Mouse (Mus musculus) liver, embryonic 15.5 days (tissue): ENCODE data around the gene Pir. TPM values are rescaled to one million over a fixed set of nuclear protein-coding genes. Genes with fewer than 3 reads are reported as not detected.

ENCODE experiments used
- ATAC-seq: fragments of 200-750 bp; cut with Nextera tagmentation; 2 replicates; pipeline ENCODE4 v1.8.0; 2017; ENCODE audit warnings: moderate number of reproducible peaks, mild to moderate bottlenecking, moderate library complexity; ENCODE audit not compliant: insufficient read depth
- H3K27ac ChIP-seq: fragments of 300-500 bp; sonication (generic); replicated peaks from 2 replicates; pipeline ENCODE4 v1.5.1; 2015; ENCODE audit warnings: mild to moderate bottlenecking, inconsistent platforms
- H3K27me3 ChIP-seq: fragments of 300-500 bp; sonication (generic); 2 replicates; pipeline ENCODE4 v1.6.1; 2015; ENCODE audit warnings: mild to moderate bottlenecking, inconsistent platforms
- H3K36me3 ChIP-seq: fragments of 300-500 bp; sonication (generic); replicated peaks from 2 replicates; pipeline ENCODE4 v1.6.1; 2015; ENCODE audit warnings: moderate library complexity, mild to moderate bottlenecking, inconsistent platforms
- H3K4me1 ChIP-seq: fragments of 300-500 bp; sonication (generic); replicated peaks from 2 replicates; pipeline ENCODE4 v1.6.1; 2015; ENCODE audit warnings: inconsistent platforms
- H3K4me2 ChIP-seq: fragments of 300-500 bp; sonication (generic); 2 replicates; pipeline ENCODE4 v1.6.1; 2015; ENCODE audit warnings: moderate library complexity, mild to moderate bottlenecking, inconsistent platforms
- H3K4me3 ChIP-seq: fragments of 300-500 bp; sonication (generic); replicated peaks from 2 replicates; pipeline ENCODE4 v1.5.1; 2015; ENCODE audit warnings: mild to moderate bottlenecking, inconsistent platforms
- H3K9ac ChIP-seq: fragments of 300-500 bp; sonication (generic); 2 replicates; pipeline ENCODE4 v1.6.1; 2015; ENCODE audit warnings: moderate library complexity, mild to moderate bottlenecking, inconsistent platforms
- H3K9me3 ChIP-seq: fragments of 300-500 bp; sonication (generic); replicated peaks from 2 replicates; pipeline ENCODE4 v1.6.1; 2016; ENCODE audit warnings: inconsistent platforms
- WGBS: fragments of 180-500 bp; shearing (Covaris S2); methylation state at CpG from one replicate; pipeline ENCODE4 v1.1.7; 2015; ENCODE audit warnings: mixed read lengths; ENCODE audit not compliant: insufficient replicate concordance; 5-methylcytosine and 5-hydroxymethylcytosine counted together
- polyA plus RNA-seq: library from polyadenylated mRNA; unstranded; fragments of >200 nt; fragmentation: Nextera tagmentation; extraction: Ambion mirVana; gene quantifications from 2 replicates; pipeline ENCODE4 v1.2.1, GENCODE M21; 2015

Pir gene
- 18.9 and 20.9 TPM in 2 replicates for polyA plus RNA-seq

- Histone ChIP-seq H3K4me2 (peak within 1 kb of the TSS; percentile 61), H3K4me1 (peaks cover 13% of the 10 kb centered on the region), H3K9ac (peak within 1 kb of the TSS; percentile 64), H3K9me3 (no peaks in the 10 kb centered on the region), H3K36me3 (peaks cover 5% of the 10 kb centered on the region; the same call in 1 of the 2 replicates), H3K27ac (peak within 1 kb of the TSS; percentile 83), H3K4me3 (peak within 1 kb of the TSS; percentile 64), H3K27me3 (peaks cover 7% of the 10 kb centered on the region; the same call in 1 of the 2 replicates)
- ATAC-seq: peak; percentile 98
- 20% methylated on average over 20 of the region's 20 CpGs for WGBS
These were observed at the start of gene Pir for GRCm38 (mm10) chrX:164269285-164269761. Gene Pir (plus strand): TSS chrX:164269371.

DNA sequence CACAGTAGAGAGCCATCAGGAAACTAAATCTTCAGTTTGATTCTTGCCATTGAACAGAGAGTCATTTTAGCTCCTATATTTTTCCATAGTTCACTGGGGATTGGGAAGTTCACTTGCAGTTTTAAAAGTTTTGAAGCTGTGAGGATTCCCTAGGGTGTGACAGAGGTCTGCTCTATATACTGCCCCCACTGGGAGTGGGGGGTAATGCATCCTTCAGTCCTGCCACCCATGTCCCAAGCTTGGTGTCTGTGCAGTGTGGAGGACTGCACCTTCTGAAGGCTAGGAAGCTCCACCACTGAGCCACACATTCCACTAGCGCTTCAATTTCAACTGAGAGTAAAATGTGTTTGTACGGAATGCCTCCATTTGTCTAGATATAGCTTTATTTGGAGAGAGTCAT lies 47.2 kb upstream of the Pir start:
- H3K27ac ChIP-seq: no peak overlapping the region
- WGBS: 60% methylated on average over 2 of the region's 2 CpGs
- no peak for ATAC-seq

GRCm38 (mm10) chrX:164233380-164233779 lies 35.8 kb upstream of the Pir start:
- Histone ChIP-seq H3K36me3 (no peaks in the 10 kb centered on the region), H3K9ac (no peak overlapping the region), H3K4me2 (no peak overlapping the region), H3K27me3 (no peaks in the 10 kb centered on the region), H3K4me1 (no peaks in the 10 kb centered on the region), H3K27ac (no peak overlapping the region), H3K9me3 (no peaks in the 10 kb centered on the region), H3K4me3 (no peak overlapping the region)
- 43% methylated on average over 8 of the region's 8 CpGs for WGBS
- ATAC-seq: no peak

More for the DNA sequence above, 47.2 kb upstream of the Pir start:
- Histone ChIP-seq H3K9me3 (no peaks in the 10 kb centered on the region), H3K4me1 (no peaks in the 10 kb centered on the region), H3K4me2 (no peak overlapping the region), H3K36me3 (no peaks in the 10 kb centered on the region), H3K27me3 (no peaks in the 10 kb centered on the region), H3K9ac (no peak overlapping the region), H3K4me3 (no peak overlapping the region)

- Histone ChIP-seq H3K9me3 (no peaks in the 10 kb centered on the region), H3K4me2 (no peak overlapping the region; the same call in 1 of the 2 replicates), H3K36me3 (no peaks in the 10 kb centered on the region), H3K4me1 (no peaks in the 10 kb centered on the region), H3K27ac (no peak overlapping the region), H3K4me3 (no peak overlapping the region), H3K9ac (no peak overlapping the region), H3K27me3 (peaks cover 5% of the 10 kb centered on the region)
- no peak for ATAC-seq
- WGBS: 16% methylated on average over 5 of the region's 5 CpGs
These were observed 23.5 kb upstream of the Pir start for GRCm38 (mm10) chrX:164245714-164246113.

DNA sequence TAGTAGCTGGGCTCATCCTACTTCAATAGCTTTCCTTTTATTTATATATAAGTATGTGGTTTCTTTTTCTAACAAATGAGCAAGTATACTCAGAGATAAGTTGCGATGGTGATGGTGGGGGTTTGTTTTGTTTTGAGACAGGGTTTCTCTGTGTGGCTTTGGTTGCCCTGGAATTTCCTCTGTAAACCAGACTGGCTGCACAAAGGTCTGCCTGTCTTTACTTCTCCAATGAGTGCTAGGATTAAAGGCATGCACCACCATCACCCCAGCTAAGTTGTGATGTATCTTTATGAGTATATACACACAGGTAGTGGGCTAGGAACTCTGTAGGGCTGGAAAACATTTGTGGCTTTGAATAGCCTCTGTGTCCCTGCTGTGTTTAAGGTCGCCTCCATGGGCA lies 22.4 kb upstream of the Pir start:
- H3K4me3 ChIP-seq: no peak overlapping the region
- H3K4me1 ChIP-seq: no peaks in the 10 kb centered on the region
- no peak for ATAC-seq
- H3K9me3 ChIP-seq: no peaks in the 10 kb centered on the region
- no peak overlapping the region for H3K27ac ChIP-seq
- H3K4me2 ChIP-seq: no peak overlapping the region
- H3K27me3 ChIP-seq: peaks cover 8% of the 10 kb centered on the region
- H3K9ac ChIP-seq: no peak overlapping the region
- 52% methylated on average over 2 of the region's 2 CpGs for WGBS
- no peaks in the 10 kb centered on the region for H3K36me3 ChIP-seq

DNA sequence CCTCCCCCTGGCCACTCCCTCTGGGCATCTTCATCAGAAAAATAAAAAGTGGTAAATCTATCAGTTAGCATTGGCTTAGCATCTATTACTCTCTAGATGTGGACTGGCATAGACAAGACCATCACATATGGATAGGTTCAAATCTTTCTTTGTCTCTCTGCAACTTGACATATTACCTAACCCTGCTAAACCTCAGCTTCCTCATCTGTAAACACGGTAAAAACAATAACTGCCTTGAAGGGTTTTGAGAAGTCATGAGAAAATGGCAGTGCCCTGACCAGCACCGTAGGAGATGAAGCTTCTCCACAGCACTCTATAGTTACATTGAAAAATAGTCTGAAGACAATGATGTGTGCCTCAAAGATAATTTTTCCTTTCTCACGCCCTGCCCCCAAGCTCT lies 12.6 kb upstream of the Pir start:
- no peaks in the 10 kb centered on the region for H3K4me1 ChIP-seq
- H3K4me2 ChIP-seq: no peak overlapping the region
- ATAC-seq: no peak
- no peak overlapping the region for H3K4me3 ChIP-seq
- H3K36me3 ChIP-seq: no peaks in the 10 kb centered on the region
- no peak overlapping the region for H3K9ac ChIP-seq
- H3K9me3 ChIP-seq: no peaks in the 10 kb centered on the region
- 52% methylated on average over 3 of the region's 3 CpGs for WGBS
- no peak overlapping the region for H3K27ac ChIP-seq
- 0 out of 2 replicates have a peak, but pooled peaks cover 5% of the 10 kb centered on the region for H3K27me3 ChIP-seq

- H3K4me3 ChIP-seq: no peak within 1 kb of the TSS
- no peak within 1 kb of the TSS for H3K9ac ChIP-seq
- no peaks in the 10 kb centered on the region for H3K36me3 ChIP-seq
- no peaks in the 10 kb centered on the region for H3K4me1 ChIP-seq
- no peak within 1 kb of the TSS for H3K4me2 ChIP-seq
- no peak within 1 kb of the TSS for H3K27ac ChIP-seq
- H3K9me3 ChIP-seq: no peaks in the 10 kb centered on the region
- no peak for ATAC-seq
- WGBS: 41% methylated on average over 8 of the region's 8 CpGs
- H3K27me3 ChIP-seq: 0 out of 2 replicates have a peak, but pooled peaks cover 5% of the 10 kb centered on the region
These were observed 11.1 kb upstream of the Pir start, which contains the start of gene Bmx for GRCm38 (mm10) chrX:164258057-164258456. Gene Bmx (minus strand): TSS chrX:164258193.

DNA sequence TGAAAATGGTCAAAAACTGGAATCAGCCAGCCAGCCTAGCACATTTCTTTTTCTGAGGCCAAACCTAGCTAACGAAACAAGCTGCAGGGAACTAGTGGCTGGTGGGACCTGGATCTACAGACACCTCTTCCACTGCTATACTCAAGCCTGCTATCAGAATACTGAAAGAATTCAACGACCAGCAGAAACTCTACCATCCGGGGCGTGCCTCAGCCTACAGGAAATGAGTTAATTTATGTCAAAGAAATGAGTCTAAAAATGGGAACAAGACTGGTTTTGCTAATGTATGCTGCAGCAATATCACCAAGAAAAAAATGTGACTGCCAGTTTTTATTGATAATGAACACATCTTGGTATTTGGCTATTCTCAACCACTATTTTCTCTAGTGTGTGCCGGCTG lies 10.5 kb upstream of the Pir start:
- no peak overlapping the region for H3K9ac ChIP-seq
- H3K27me3 ChIP-seq: 0 out of 2 replicates have a peak, but pooled peaks cover 5% of the 10 kb centered on the region
- no peak overlapping the region for H3K27ac ChIP-seq
- H3K9me3 ChIP-seq: no peaks in the 10 kb centered on the region
- H3K4me3 ChIP-seq: no peak overlapping the region
- WGBS: 35% methylated on average over 5 of the region's 5 CpGs
- no peak overlapping the region for H3K4me2 ChIP-seq
- ATAC-seq: no peak
- no peaks in the 10 kb centered on the region for H3K4me1 ChIP-seq
- H3K36me3 ChIP-seq: no peaks in the 10 kb centered on the region

GRCm38 (mm10) chrX:164262286-164262685 lies 6.9 kb upstream of the Pir start:
- Histone ChIP-seq H3K4me2 (no peak overlapping the region), H3K9ac (no peak overlapping the region), H3K27me3 (0 out of 2 replicates have a peak, but pooled peaks cover 5% of the 10 kb centered on the region), H3K27ac (no peak overlapping the region), H3K4me3 (no peak overlapping the region), H3K9me3 (no peaks in the 10 kb centered on the region), H3K36me3 (no peaks in the 10 kb centered on the region), H3K4me1 (no peaks in the 10 kb centered on the region)
- 52% methylated on average over 2 of the region's 2 CpGs for WGBS
- no peak for ATAC-seq

DNA sequence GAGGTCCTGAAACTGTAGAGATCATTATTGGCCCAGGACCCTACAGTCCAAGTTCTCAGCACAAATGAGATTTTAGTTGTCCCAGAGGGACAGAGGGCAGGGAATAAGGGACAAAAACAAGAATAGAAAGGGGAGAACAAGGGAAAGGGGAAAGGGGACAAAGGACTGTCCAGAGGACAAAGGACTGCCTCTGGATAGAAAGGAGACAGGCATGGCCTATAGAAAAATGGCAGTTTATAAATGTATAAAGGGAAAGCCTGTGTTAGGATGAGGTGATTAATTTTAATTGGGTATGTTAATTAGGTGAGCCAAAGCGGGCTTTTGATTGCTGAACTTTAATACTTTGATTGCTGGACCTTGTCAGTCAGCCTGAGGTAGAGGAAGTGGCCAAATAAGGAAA lies 4.3 kb upstream of the Pir start:
- no peak for ATAC-seq
- H3K27me3 ChIP-seq: 0 out of 2 replicates have a peak, but pooled peaks cover 7% of the 10 kb centered on the region
- H3K9ac ChIP-seq: no peak overlapping the region
- H3K4me2 ChIP-seq: no peak overlapping the region
- peaks cover 6% of the 10 kb centered on the region for H3K4me1 ChIP-seq
- no peak overlapping the region for H3K4me3 ChIP-seq
- H3K27ac ChIP-seq: no peak overlapping the region
- H3K9me3 ChIP-seq: no peaks in the 10 kb centered on the region
- no peaks in the 10 kb centered on the region for H3K36me3 ChIP-seq
- 36% methylated on average over 1 of the region's 1 CpGs for WGBS

DNA sequence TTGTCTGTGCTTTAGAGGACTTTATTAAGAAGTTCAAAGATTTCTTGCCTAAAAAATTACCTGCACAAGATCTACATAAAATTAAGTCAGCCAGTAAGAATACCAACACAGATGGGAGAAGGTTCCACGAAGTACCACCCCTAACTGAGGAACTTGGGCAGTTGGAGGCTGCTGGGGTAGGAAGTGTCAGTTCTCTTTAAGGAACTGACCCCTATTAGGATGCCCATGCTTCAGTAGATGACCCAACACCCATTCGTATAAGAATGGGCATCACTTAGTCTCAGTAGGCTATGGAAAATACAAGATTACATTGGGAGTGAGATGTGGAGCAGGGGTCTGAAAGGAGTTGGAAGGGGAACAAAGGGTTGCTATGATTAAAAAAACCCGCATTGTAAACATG lies 1.4 kb downstream of the Pir start:
- no peaks in the 10 kb centered on the region for H3K9me3 ChIP-seq
- H3K27me3 ChIP-seq: peaks cover 7% of the 10 kb centered on the region; the same call in 1 of the 2 replicates
- peak overlapping the region; percentile 64 for H3K4me3 ChIP-seq
- WGBS: 64% methylated on average over 3 of the region's 3 CpGs
- H3K4me1 ChIP-seq: peaks cover 13% of the 10 kb centered on the region
- no peak overlapping the region for H3K27ac ChIP-seq
- H3K4me2 ChIP-seq: peak overlapping the region; percentile 61
- no peak for ATAC-seq
- H3K36me3 ChIP-seq: peaks cover 5% of the 10 kb centered on the region; the same call in 1 of the 2 replicates
- H3K9ac ChIP-seq: peak overlapping the region; percentile 64; the same call in 1 of the 2 replicates

- H3K27ac ChIP-seq: no peak overlapping the region
- WGBS: 40% methylated on average over 3 of the region's 3 CpGs
- no peaks in the 10 kb centered on the region for H3K9me3 ChIP-seq
- peaks cover 5% of the 10 kb centered on the region; the same call in 1 of the 2 replicates for H3K36me3 ChIP-seq
- no peaks in the 10 kb centered on the region; the same call in 1 of the 2 replicates for H3K27me3 ChIP-seq
- no peak overlapping the region for H3K9ac ChIP-seq
- no peak for ATAC-seq
- H3K4me2 ChIP-seq: no peak overlapping the region
- H3K4me3 ChIP-seq: no peak overlapping the region
- H3K4me1 ChIP-seq: peaks cover 7% of the 10 kb centered on the region; the same call in 1 of the 2 replicates
These were observed 6.4 kb downstream of the Pir start for GRCm38 (mm10) chrX:164275536-164275935.
